Mouse (Mus musculus) forelimb bud, embryonic 11.5 days (tissue): ENCODE results near the gene Nyap1.

Experiments used
- DNase-seq: peaks from one replicate; pipeline ENCODE4 v3.0.0-alpha.2; 2012; ENCODE audit warnings: low read depth, low spot score

Nyap1 gene

GRCm38 (mm10) chr5:137741023-137741931, at the start of gene Nyap1:
Nyap1 (minus strand) TSS chr5:137741607.
- DNase-seq = peak; percentile 59

- DNase-seq = no peak
Observed at GRCm38 (mm10) chr5:137788946-137789531, 47.6 kb upstream of the Nyap1 start.

GRCm38 (mm10) chr5:137788171-137788570, 46.8 kb upstream of the Nyap1 start:
- no peak for DNase-seq

- peak; percentile 99 for DNase-seq
Observed at GRCm38 (mm10) chr5:137787151-137787928, 45.9 kb upstream of the Nyap1 start, which contains the start of the genes Mepce and Zcwpw1. Mepce (minus strand) TSS chr5:137787655. Zcwpw1 (plus strand) TSS chr5:137787798.

- peak; percentile 100 for DNase-seq
Observed at GRCm38 (mm10) chr5:137786109-137786942, 44.9 kb upstream of the Nyap1 start.

GRCm38 (mm10) chr5:137785164-137786031, 44.0 kb upstream of the Nyap1 start:
- DNase-seq = no peak

GRCm38 (mm10) chr5:137784546-137784945, 43.1 kb upstream of the Nyap1 start:
- no peak for DNase-seq

GRCm38 (mm10) chr5:137783901-137784540, 42.6 kb upstream of the Nyap1 start:
- no peak for DNase-seq

GRCm38 (mm10) chr5:137782776-137783522, 41.5 kb upstream of the Nyap1 start:
- DNase-seq = no peak

- DNase-seq = no peak
Observed at GRCm38 (mm10) chr5:137781661-137782060, 40.3 kb upstream of the Nyap1 start.

- DNase-seq = no peak
Observed at GRCm38 (mm10) chr5:137779053-137779933, 37.9 kb upstream of the Nyap1 start.

GRCm38 (mm10) chr5:137778635-137779034, 37.2 kb upstream of the Nyap1 start, which contains the start of gene Ppp1r35:
Ppp1r35 (plus strand) TSS chr5:137778849.
- DNase-seq = peak; percentile 97

- DNase-seq = no peak
Observed at GRCm38 (mm10) chr5:137777267-137777845, 35.9 kb upstream of the Nyap1 start.

GRCm38 (mm10) chr5:137776408-137776918, 35.1 kb upstream of the Nyap1 start:
- no peak for DNase-seq

- DNase-seq = no peak
Observed at GRCm38 (mm10) chr5:137775587-137776290, 34.3 kb upstream of the Nyap1 start.

GRCm38 (mm10) chr5:137772755-137773154, 31.3 kb upstream of the Nyap1 start:
- DNase-seq = no peak

GRCm38 (mm10) chr5:137770709-137771108, 29.3 kb upstream of the Nyap1 start:
- peak; percentile 71 for DNase-seq
